Mouse (Mus musculus) heart, embryonic 11.5 days (tissue): ENCODE results near the gene Apmap. TPM values are rescaled to one million over a fixed set of nuclear protein-coding genes. Genes with fewer than 3 reads are reported as not detected.

Source experiments
- ATAC-seq: fragments of 200-750 bp; cut with Nextera tagmentation; replicated peaks from 2 replicates; pipeline ENCODE4 v1.8.0; 2017; ENCODE audit warnings: moderate library complexity; ENCODE audit not compliant: insufficient number of reproducible peaks, low FRiP score, low TSS enrichment
- H3K27ac ChIP-seq: fragments of 300-500 bp; sonication (generic); 2 replicates; pipeline ENCODE4 v1.5.1; 2014; ENCODE audit warnings: mild to moderate bottlenecking, low read depth, low read length
- H3K27me3 ChIP-seq: fragments of 300-500 bp; sonication (generic); 2 replicates; pipeline ENCODE4 v1.6.1; 2014; ENCODE audit warnings: mild to moderate bottlenecking, low read length, mixed read lengths; ENCODE audit not compliant: control insufficient read depth, insufficient read depth
- H3K36me3 ChIP-seq: fragments of 300-500 bp; sonication (generic); 2 replicates; pipeline ENCODE4 v1.6.1; 2014; ENCODE audit warnings: mild to moderate bottlenecking, low read length, moderate library complexity, mixed read lengths; ENCODE audit not compliant: control insufficient read depth, insufficient read depth
- H3K4me1 ChIP-seq: fragments of 300-500 bp; sonication (generic); 2 replicates; pipeline ENCODE4 v1.6.1; 2014; ENCODE audit warnings: low read length; ENCODE audit not compliant: control insufficient read depth, insufficient read depth
- H3K4me2 ChIP-seq: fragments of 300-500 bp; sonication (generic); 2 replicates; pipeline ENCODE4 v1.6.1; 2014; ENCODE audit warnings: mild to moderate bottlenecking, moderate library complexity
- H3K4me3 ChIP-seq: fragments of 300-500 bp; sonication (generic); 2 replicates; pipeline ENCODE4 v1.5.1; 2014; ENCODE audit warnings: low read depth, low read length
- H3K9ac ChIP-seq: fragments of 300-500 bp; sonication (generic); 2 replicates; pipeline ENCODE4 v1.6.1; 2014; ENCODE audit warnings: mild to moderate bottlenecking, low read depth, low read length, moderate library complexity
- H3K9me3 ChIP-seq: fragments of 300-500 bp; sonication (generic); replicated peaks from 2 replicates; pipeline ENCODE4 v1.6.1; 2016; ENCODE audit warnings: low read length; ENCODE audit not compliant: control insufficient read depth
- WGBS: fragments of 180-500 bp; shearing (Covaris S2); extraction: QIAGEN DNeasy Blood & Tissue Kit; methylation state at CpG from one replicate; pipeline ENCODE4 v1.1.7; 2014; ENCODE audit not compliant: insufficient replicate concordance; 5-methylcytosine and 5-hydroxymethylcytosine counted together
- polyA plus RNA-seq: library from polyadenylated mRNA; unstranded; fragments of >200 nt; fragmentation: Nextera tagmentation; extraction: Ambion mirVana; gene quantifications from 2 replicates; pipeline ENCODE4 v1.2.1, GENCODE M21; 2014

Apmap gene
- 31.1 and 35.2 TPM in 2 replicates for polyA plus RNA-seq

DNA sequence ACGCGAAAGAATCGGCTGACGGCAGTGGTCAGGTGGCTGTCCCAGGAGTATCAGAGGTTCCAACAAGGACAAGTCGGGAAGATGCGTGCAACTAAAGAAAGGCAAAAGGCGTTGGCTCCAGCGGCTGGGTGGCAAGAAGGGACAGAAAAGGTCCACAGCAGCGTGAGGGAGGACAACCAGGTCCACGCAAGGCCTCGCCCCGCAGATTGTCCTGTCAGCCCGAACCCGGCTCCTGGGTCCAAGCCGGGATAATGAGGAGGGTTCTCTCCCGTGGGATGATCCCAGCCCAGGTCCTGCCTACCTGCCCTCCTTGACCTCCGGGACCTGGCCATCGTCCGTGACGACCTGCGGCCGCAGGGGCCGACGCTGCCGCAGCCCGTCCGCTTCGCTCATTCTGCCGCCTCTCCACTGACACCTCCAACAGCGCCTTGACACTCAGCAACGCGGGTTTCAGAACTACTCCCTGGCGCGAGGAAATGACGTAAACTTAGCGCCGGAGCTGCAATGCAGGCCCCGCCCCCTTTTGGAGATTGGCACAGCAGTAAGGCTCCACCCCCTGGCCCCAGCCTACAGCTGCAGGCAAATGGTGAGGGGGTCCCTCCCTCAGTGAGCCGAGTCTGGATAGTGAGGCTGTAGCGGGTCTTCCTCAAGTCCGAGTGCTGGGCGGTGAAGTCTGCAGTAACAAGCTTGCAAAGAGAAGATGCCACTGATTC is at the start of gene Apmap:
Gene Apmap, minus strand, starts transcription at position 481 of the 713 bp plus-strand sequence.
- ATAC-seq = peak; percentile 96
- under 1% methylated on average over 42 of the region's 42 CpGs for WGBS
- Histone ChIP-seq H3K4me1 (peaks cover 5% of the 10 kb centered on the region; the same call in 1 of the 2 replicates), H3K36me3 (no peaks in the 10 kb centered on the region), H3K4me2 (peak within 1 kb of the TSS; percentile 69), H3K9me3 (no peaks in the 10 kb centered on the region), H3K4me3 (peak within 1 kb of the TSS; percentile 95), H3K9ac (peak within 1 kb of the TSS; percentile 87), H3K27me3 (no peaks in the 10 kb centered on the region), H3K27ac (peak within 1 kb of the TSS; percentile 50)

DNA sequence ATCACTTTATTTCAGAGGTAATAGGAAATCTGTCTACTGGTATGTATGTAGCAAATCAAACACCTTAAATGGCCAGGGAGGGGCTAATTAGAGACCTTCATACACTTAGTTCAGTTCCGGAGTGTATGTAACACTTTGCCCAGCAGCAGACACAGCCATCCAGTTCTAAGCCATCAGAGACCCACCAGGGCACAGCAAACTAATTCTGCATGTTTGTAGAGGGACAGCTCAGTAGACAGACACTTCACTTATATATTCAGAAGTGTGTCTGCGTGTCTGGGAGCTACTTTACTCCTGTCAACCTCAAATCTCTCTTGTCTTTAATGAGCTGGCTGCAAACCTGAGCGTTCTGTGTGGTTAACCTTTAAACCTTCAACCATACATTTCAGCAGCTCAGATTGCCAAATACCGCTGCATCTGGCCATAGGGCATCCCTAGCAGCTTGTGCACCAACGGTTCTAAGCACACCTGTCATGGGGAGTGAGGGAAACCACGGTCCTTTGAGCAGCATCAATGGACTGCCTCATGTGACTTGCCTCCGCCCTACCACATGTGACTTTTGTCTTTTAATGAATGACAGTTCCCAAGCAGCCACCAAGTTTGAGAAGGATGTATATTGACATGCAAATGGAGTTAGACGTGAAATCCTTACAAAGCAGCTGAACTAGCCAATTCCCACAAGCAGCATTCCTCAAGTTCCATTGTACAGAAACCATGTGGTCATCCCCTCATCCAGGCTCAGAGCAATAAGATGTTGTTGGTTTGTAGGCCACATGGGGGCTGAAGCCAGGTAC is 48.8 kb upstream of the Apmap start:
- no peaks in the 10 kb centered on the region for H3K9me3 ChIP-seq
- no peaks in the 10 kb centered on the region for H3K4me1 ChIP-seq
- H3K27me3 ChIP-seq = no peaks in the 10 kb centered on the region; the same call in 1 of the 2 replicates
- H3K36me3 ChIP-seq = no peaks in the 10 kb centered on the region
- H3K9ac ChIP-seq = no peak overlapping the region
- 72% methylated on average over 8 of the region's 8 CpGs for WGBS
- no peak overlapping the region for H3K4me2 ChIP-seq
- H3K4me3 ChIP-seq = no peak overlapping the region
- ATAC-seq = no peak
- H3K27ac ChIP-seq = no peak overlapping the region

DNA sequence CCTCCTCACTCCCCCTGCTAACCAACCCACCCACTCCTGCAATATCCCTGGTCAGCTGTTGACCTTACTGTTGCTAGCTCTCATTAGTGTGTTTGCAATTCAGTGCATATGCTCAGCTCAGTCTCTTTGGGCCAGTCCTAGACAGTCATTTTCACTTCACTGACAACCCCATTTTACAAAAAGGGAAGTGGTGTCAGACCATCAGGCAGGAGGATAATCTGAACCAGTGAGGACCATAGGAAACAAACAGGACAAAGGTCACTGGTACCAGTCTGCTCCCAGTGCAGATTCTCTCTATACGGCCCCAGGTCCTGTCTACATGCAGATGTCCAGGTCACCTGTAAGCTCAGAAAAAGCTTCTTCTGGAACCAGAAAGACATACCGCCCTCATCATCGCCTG is 47.7 kb upstream of the Apmap start:
- Histone ChIP-seq H3K9ac (no peak overlapping the region), H3K36me3 (no peaks in the 10 kb centered on the region), H3K27me3 (no peaks in the 10 kb centered on the region; the same call in 1 of the 2 replicates), H3K27ac (no peak overlapping the region), H3K9me3 (no peaks in the 10 kb centered on the region), H3K4me1 (peaks cover 2% of the 10 kb centered on the region), H3K4me3 (no peak overlapping the region), H3K4me2 (no peak overlapping the region)
- ATAC-seq = no peak
- WGBS = 87% methylated on average over 3 of the region's 3 CpGs

DNA sequence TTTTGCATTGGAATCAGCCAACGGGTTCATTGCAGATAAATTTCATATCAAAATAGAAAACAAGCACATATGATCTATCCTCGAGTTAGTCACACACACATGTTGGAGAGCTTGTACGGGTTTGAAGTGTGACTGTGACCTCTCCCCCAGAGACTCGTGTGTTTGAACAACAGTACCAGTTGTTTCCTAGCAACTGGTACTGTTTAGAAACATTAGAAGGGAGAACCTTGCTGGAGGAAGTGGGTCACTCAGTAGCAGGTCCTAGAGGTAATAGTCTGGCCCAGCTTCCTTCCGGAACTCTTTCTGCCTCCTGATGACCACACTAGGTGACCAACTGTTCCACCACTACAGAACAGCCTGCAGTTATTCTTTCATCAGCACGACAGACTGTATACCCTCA is 46.9 kb upstream of the Apmap start:
- H3K9me3 ChIP-seq = no peaks in the 10 kb centered on the region
- ATAC-seq = no peak
- no peak overlapping the region for H3K4me3 ChIP-seq
- 80% methylated on average over 6 of the region's 6 CpGs for WGBS
- no peak overlapping the region for H3K27ac ChIP-seq
- no peaks in the 10 kb centered on the region for H3K36me3 ChIP-seq
- H3K4me1 ChIP-seq = peaks cover 10% of the 10 kb centered on the region
- no peak overlapping the region for H3K9ac ChIP-seq
- H3K27me3 ChIP-seq = no peaks in the 10 kb centered on the region; the same call in 1 of the 2 replicates
- no peak overlapping the region for H3K4me2 ChIP-seq

DNA sequence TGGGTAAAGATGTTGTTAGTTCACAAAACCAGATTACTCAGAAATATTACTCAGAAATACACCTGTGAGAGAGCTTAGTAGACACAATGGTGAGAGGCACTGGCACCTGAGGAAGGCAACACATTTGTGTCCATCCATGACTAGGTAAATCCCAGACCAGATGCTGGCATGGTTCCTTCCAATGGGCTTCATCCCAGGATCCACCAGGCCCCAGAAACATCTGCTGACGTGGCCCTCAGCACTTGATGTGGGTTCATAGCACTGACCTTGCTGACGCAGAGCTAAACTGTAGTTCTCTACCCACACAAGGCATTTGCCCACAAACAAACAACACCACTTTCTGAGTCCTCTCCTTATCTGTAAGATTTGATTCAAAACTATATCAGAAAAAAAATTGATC is 46.4 kb upstream of the Apmap start:
- Histone ChIP-seq H3K36me3 (no peaks in the 10 kb centered on the region), H3K9ac (no peak overlapping the region), H3K4me2 (no peak overlapping the region), H3K27me3 (no peaks in the 10 kb centered on the region), H3K9me3 (no peaks in the 10 kb centered on the region), H3K4me3 (no peak overlapping the region), H3K27ac (no peak overlapping the region), H3K4me1 (peaks cover 15% of the 10 kb centered on the region)
- 89% methylated on average over 2 of the region's 2 CpGs for WGBS
- ATAC-seq = no peak

DNA sequence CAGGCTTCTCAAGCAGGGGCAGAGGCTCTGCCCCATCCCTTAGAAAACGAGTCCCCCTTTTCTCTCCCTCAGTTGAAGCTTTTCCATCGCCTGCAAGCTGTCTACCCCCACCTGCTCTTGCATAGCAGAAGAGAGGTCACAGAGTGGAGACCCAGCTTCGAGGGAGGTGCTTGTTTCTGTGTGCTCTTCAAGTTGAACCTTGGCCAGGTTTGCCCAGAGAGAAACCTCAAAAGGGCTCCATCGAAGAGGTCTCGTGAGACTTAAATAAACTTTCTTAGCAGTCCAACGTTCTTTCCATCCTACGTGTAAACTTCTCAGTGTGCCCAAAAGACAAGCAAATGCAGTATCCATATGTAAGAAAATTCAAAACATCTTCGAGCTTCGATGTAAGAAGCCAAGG is 43.0 kb upstream of the Apmap start:
- peaks cover 16% of the 10 kb centered on the region for H3K4me1 ChIP-seq
- H3K9ac ChIP-seq = no peak overlapping the region
- no peak overlapping the region for H3K4me3 ChIP-seq
- WGBS = 58% methylated on average over 9 of the region's 9 CpGs
- no peaks in the 10 kb centered on the region for H3K27me3 ChIP-seq
- no peak overlapping the region for H3K4me2 ChIP-seq
- peak overlapping the region; percentile 90 for H3K27ac ChIP-seq
- ATAC-seq = no peak
- no peaks in the 10 kb centered on the region for H3K36me3 ChIP-seq
- H3K9me3 ChIP-seq = no peaks in the 10 kb centered on the region

DNA sequence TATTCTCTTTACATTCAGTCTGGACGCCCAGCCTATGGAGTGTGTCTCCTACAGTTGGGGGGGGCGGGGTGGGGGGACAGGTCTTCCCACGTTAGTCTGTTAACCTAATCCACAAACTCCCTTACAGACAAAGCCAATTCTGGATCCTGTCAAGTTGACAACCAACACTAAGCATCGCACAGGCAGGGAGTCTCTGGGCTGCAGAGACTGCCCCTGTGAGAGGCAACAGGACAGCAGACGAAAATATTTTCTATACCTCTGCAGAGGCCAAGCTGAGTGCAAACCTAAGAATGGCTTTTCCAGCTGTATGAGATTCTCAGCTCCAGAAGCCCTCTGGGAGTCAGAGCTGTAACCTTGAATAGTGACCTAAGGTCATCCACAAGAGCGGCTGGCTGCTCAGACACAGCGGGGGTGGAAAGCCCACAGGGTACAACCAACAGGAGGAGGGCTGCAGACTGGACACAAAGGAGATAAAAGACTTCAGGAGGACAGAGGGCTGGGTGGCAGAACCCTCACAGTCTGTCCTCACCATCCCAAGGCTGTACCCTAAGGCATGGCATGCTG is 42.2 kb upstream of the Apmap start:
- no peaks in the 10 kb centered on the region for H3K9me3 ChIP-seq

DNA sequence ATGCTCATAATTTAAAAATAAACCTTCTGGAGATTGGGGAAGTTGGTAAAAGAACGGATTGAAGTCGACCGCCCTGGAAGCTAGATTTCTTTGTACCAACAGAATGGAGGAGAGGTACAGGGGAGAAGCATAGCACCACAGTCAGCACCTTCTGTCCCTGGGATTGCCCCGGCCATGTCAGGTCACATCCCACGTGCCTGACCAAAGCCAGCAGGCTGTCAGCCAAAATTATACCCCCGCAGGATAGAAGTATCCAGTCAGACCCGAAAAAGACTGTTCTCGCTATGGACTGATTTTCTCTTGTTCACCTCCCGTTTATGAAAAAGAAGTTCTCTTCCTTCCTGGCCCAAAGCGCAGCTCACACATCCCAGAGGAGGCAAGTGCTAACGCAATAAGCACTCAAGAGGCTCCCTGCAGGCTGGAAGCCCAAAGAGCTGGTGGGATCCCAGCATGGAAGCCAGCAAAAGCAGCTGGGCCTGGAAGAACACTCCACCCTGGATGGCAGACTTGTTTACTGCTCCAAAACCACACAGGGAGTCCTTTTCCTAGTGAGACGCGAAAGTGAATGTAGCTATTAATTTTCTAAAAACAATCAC is 40.0 kb upstream of the Apmap start:
- H3K4me3 ChIP-seq = no peak overlapping the region
- no peaks in the 10 kb centered on the region for H3K36me3 ChIP-seq
- WGBS = 52% methylated on average over 13 of the region's 13 CpGs
- peaks cover 16% of the 10 kb centered on the region for H3K4me1 ChIP-seq
- H3K4me2 ChIP-seq = no peak overlapping the region
- ATAC-seq = no peak
- no peaks in the 10 kb centered on the region for H3K9me3 ChIP-seq
- H3K27ac ChIP-seq = no peak overlapping the region
- no peak overlapping the region for H3K9ac ChIP-seq
- H3K27me3 ChIP-seq = no peaks in the 10 kb centered on the region

More for the DNA sequence above, 42.2 kb upstream of the Apmap start:
- Histone ChIP-seq H3K9ac (peak overlapping the region; percentile 62; the same call in 1 of the 2 replicates), H3K4me3 (no peak overlapping the region), H3K4me1 (peaks cover 16% of the 10 kb centered on the region), H3K4me2 (peak overlapping the region; percentile 27), H3K36me3 (no peaks in the 10 kb centered on the region), H3K27me3 (no peaks in the 10 kb centered on the region), H3K27ac (peak overlapping the region; percentile 90)
- 12% methylated on average over 7 of the region's 7 CpGs for WGBS
- peak; percentile 71 for ATAC-seq
